ENCODE assay signal across 23 mouse cellular contexts in the genomic region with DNA sequence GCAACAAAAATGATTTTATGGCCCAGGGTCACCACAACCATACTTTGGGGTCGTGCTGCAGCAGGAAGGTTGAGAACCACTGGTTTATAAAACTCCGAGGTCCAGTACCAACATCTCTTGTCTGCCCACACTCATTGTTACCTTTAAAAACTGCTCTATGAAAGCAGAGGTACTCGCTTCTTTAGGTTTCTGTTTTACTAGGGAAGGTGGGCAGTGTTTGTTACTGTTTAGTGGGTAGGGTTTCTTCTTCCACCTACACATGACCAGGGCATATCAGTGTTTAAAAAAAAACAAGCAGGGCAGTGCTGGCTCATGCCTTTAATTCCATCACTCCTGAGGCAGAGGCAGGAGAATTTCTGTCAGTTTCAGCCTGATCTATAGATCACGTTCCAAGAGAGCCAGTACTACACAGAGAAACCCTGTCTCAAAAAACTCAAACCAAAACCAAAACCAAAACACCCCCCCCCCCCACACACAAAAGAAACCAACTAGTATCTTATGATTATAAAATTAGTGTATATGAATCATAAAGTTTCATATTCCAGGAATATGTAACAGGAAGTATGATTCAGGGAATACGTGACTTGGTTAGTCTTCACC.
"Had no signal": no experiment of that assay in that cellular context is flagged by ENCODE, and none has a peak within 500 bp of the region (broad histone marks: within the 10 kb centered on the region; RNA-seq: fewer than 3 reads in every experiment).

No protein-coding gene starts in this region.

- H3K4me2 ChIP-seq: limb, embryonic 13.5 days; liver, embryonic 12.5 days; liver, embryonic 15.5 days; lung, embryonic 15.5 days; midbrain, embryonic 13.5 days; neural tube, embryonic 13.5 days; stomach, embryonic 15.5 days had no signal

- H3K27ac ChIP-seq: limb, embryonic 10.5 days; limb, embryonic 13.5 days; liver, embryonic 12.5 days; liver, embryonic 15.5 days; lung, embryonic 15.5 days; midbrain, embryonic 10.5 days; midbrain, embryonic 13.5 days; neural tube, embryonic 13.5 days; stomach, embryonic 15.5 days had no signal

- H3K9ac ChIP-seq: limb, embryonic 13.5 days; liver, embryonic 12.5 days; liver, embryonic 15.5 days; lung, embryonic 15.5 days; midbrain, embryonic 13.5 days; neural tube, embryonic 13.5 days; stomach, embryonic 15.5 days had no signal

- H3K4me3 ChIP-seq: limb, embryonic 10.5 days; limb, embryonic 13.5 days; liver, embryonic 12.5 days; liver, embryonic 15.5 days; lung, embryonic 15.5 days; megakaryocyte, embryonic 14.5 days; midbrain, embryonic 10.5 days; midbrain, embryonic 13.5 days; neural tube, embryonic 13.5 days; stomach, embryonic 15.5 days had no signal

- H3K9me3 ChIP-seq: limb, embryonic 10.5 days; limb, embryonic 13.5 days; liver, embryonic 12.5 days; liver, embryonic 15.5 days; lung, embryonic 15.5 days; midbrain, embryonic 10.5 days; midbrain, embryonic 13.5 days; neural tube, embryonic 13.5 days; stomach, embryonic 15.5 days had no signal

- DNase-seq: kidney, adult 2 months; kidney, postnatal 14 days; kidney, postnatal 4 days; liver; lung, adult 18-20 months; lung, postnatal 10 days; lung, postnatal 36 days; right cerebral cortex, postnatal 14 days; spleen, adult 18-20 months; thymus, adult 2 months; thymus, postnatal 14 days; thymus, postnatal 4 days had no signal

- H3K36me3 ChIP-seq: limb, embryonic 10.5 days; limb, embryonic 13.5 days; liver, embryonic 12.5 days; liver, embryonic 15.5 days; lung, embryonic 15.5 days; midbrain, embryonic 10.5 days; midbrain, embryonic 13.5 days; neural tube, embryonic 13.5 days; stomach, embryonic 15.5 days had no signal

- ATAC-seq: liver, embryonic 12.5 days; midbrain, embryonic 13.5 days; midbrain, embryonic 16.5 days had no signal

- H3K4me1 ChIP-seq: liver, embryonic 12.5 days; liver, embryonic 15.5 days; lung, embryonic 15.5 days; midbrain, embryonic 10.5 days; midbrain, embryonic 13.5 days; neural tube, embryonic 13.5 days; stomach, embryonic 15.5 days had no signal

- H3K27me3 ChIP-seq: limb, embryonic 13.5 days; liver, embryonic 12.5 days; liver, embryonic 15.5 days; lung, embryonic 15.5 days; midbrain, embryonic 13.5 days; neural tube, embryonic 13.5 days; stomach, embryonic 15.5 days had no signal
